Mouse (Mus musculus) spleen, postnatal 0 days (tissue): Measurements from ENCODE around the gene Btaf1. TPM values are rescaled to one million over a fixed set of nuclear protein-coding genes. Genes with fewer than 3 reads are reported as not detected.

Experiments used
- polyA plus RNA-seq: library from polyadenylated mRNA; unstranded; fragments of >200 nt; fragmentation: Nextera tagmentation; extraction: Ambion mirVana; gene quantifications from 2 replicates; pipeline ENCODE4 v1.2.1, GENCODE M21; 2015

The Btaf1 gene
- 9.7 and 9.9 TPM in 2 replicates for polyA plus RNA-seq

GRCm38 (mm10) chr19:36925671-36926552 lies at the start of gene Btaf1:
TSS of gene Btaf1 (plus strand) at chr19:36926079.

GRCm38 (mm10) chr19:36919466-36919865 lies 6.4 kb upstream of the Btaf1 start, which contains the start of gene Fgfbp3:
TSS of gene Fgfbp3 (minus strand) at chr19:36919615.

Other genes starting within 250 kb of the Btaf1 start
- gene Ppp1r3c, start 189.4 kb upstream of the Btaf1 start, polyA plus RNA-seq, result 3.4 and 3.8 TPM in 2 replicates
- 18.2 and 21.6 TPM in 2 replicates for gene Tnks2, start 91.8 kb upstream of the Btaf1 start, polyA plus RNA-seq
- gene Fgfbp3, start 6.5 kb upstream of the Btaf1 start, polyA plus RNA-seq, result 3.2 and 3.7 TPM in 2 replicates